Mouse (Mus musculus) forebrain, embryonic 10.5 days (tissue): Measurements from ENCODE around the gene Clybl. TPM values are rescaled to one million over a fixed set of nuclear protein-coding genes. Genes with fewer than 3 reads are reported as not detected.
A peak's percentile ranks its signal among the peaks of the same experiment; 100 is the strongest.

ENCODE experiments used
- DNase-seq: peaks from one replicate; pipeline ENCODE4 v3.0.0-alpha.2; 2017; ENCODE audit warnings: low spot score; ENCODE audit errors: extremely low spot score
- H3K27ac ChIP-seq: fragments of 300-500 bp; sonication (generic); 2 replicates; pipeline ENCODE4 v1.5.1; 2016; ENCODE audit warnings: mild to moderate bottlenecking
- H3K27me3 ChIP-seq: fragments of 300-500 bp; sonication (generic); 2 replicates; pipeline ENCODE4 v1.6.1; 2016; ENCODE audit warnings: mild to moderate bottlenecking; ENCODE audit not compliant: poor library complexity, severe bottlenecking
- H3K36me3 ChIP-seq: fragments of 300-500 bp; sonication (generic); replicated peaks from 2 replicates; pipeline ENCODE4 v1.6.1; 2016; ENCODE audit warnings: mild to moderate bottlenecking, moderate library complexity
- H3K4me1 ChIP-seq: fragments of 300-500 bp; sonication (generic); 2 replicates; pipeline ENCODE4 v1.6.1; 2016
- H3K4me3 ChIP-seq: fragments of 300-500 bp; sonication (generic); 2 replicates; pipeline ENCODE4 v1.5.1; 2016; ENCODE audit warnings: mild to moderate bottlenecking, moderate library complexity
- H3K9me3 ChIP-seq: fragments of 300-500 bp; sonication (generic); 2 replicates; pipeline ENCODE4 v1.6.1; 2016; ENCODE audit warnings: mild to moderate bottlenecking, moderate library complexity
- WGBS: fragments of 180-500 bp; shearing (Covaris S2); methylation state at CpG from one replicate; pipeline ENCODE4 v1.1.7; 2016; 5-methylcytosine and 5-hydroxymethylcytosine counted together
- polyA plus RNA-seq: library from polyadenylated mRNA; unstranded; fragments of >200 nt; fragmentation: Nextera tagmentation; extraction: Ambion mirVana; gene quantifications from 2 replicates; pipeline ENCODE4 v1.2.1, GENCODE M21; 2016

Gene Clybl
- polyA plus RNA-seq, 1 experiment from 2014 or later: 35.3 TPM

- Histone ChIP-seq H3K4me1 (peaks cover 33% of the 10 kb centered on the region), H3K4me3 (no peak overlapping the region), H3K36me3 (no peaks in the 10 kb centered on the region), H3K27ac (no peak overlapping the region; the same call in 1 of the 2 replicates), H3K9me3 (no peaks in the 10 kb centered on the region), H3K27me3 (peaks cover 39% of the 10 kb centered on the region; the same call in 1 of the 2 replicates)
- no peak for DNase-seq
- 27% methylated on average over 6 of the region's 6 CpGs for WGBS
These were observed 181.7 kb downstream of the Clybl start for GRCm38 (mm10) chr14:122363156-122363555.

GRCm38 (mm10) chr14:122364026-122364425 lies 182.5 kb downstream of the Clybl start:
- no peak overlapping the region for H3K27ac ChIP-seq
- peaks cover 45% of the 10 kb centered on the region; the same call in 1 of the 2 replicates for H3K27me3 ChIP-seq
- no peaks in the 10 kb centered on the region for H3K36me3 ChIP-seq
- no peak for DNase-seq
- no peaks in the 10 kb centered on the region for H3K9me3 ChIP-seq
- 92% methylated on average over 3 of the region's 3 CpGs for WGBS
- no peak overlapping the region for H3K4me3 ChIP-seq
- peaks cover 38% of the 10 kb centered on the region for H3K4me1 ChIP-seq

GRCm38 (mm10) chr14:122367252-122367868 lies 185.9 kb downstream of the Clybl start:
- no peaks in the 10 kb centered on the region for H3K9me3 ChIP-seq
- WGBS: 90% methylated on average over 28 of the region's 28 CpGs
- no peak overlapping the region for H3K4me3 ChIP-seq
- H3K4me1 ChIP-seq: peaks cover 51% of the 10 kb centered on the region
- no peaks in the 10 kb centered on the region for H3K36me3 ChIP-seq
- DNase-seq: no peak
- H3K27ac ChIP-seq: 0 out of 2 replicates have a peak overlapping the region, but pooled peaks have one; percentile 15
- peaks cover 72% of the 10 kb centered on the region for H3K27me3 ChIP-seq

- H3K36me3 ChIP-seq: no peaks in the 10 kb centered on the region
- peaks cover 55% of the 10 kb centered on the region for H3K4me1 ChIP-seq
- no peak overlapping the region for H3K27ac ChIP-seq
- H3K27me3 ChIP-seq: peaks cover 71% of the 10 kb centered on the region
- H3K9me3 ChIP-seq: no peaks in the 10 kb centered on the region
- no peak for DNase-seq
- WGBS: 87% methylated on average over 3 of the region's 3 CpGs
- no peak overlapping the region for H3K4me3 ChIP-seq
These were observed 186.4 kb downstream of the Clybl start for GRCm38 (mm10) chr14:122367882-122368418.

GRCm38 (mm10) chr14:122368501-122368900 lies 187.0 kb downstream of the Clybl start:
- H3K36me3 ChIP-seq: no peaks in the 10 kb centered on the region
- no peak for DNase-seq
- no peaks in the 10 kb centered on the region for H3K9me3 ChIP-seq
- no peak overlapping the region for H3K4me3 ChIP-seq
- H3K4me1 ChIP-seq: peaks cover 55% of the 10 kb centered on the region
- WGBS: 85% methylated on average over 8 of the region's 8 CpGs
- H3K27me3 ChIP-seq: peaks cover 66% of the 10 kb centered on the region
- no peak overlapping the region for H3K27ac ChIP-seq

- Histone ChIP-seq H3K4me3 (no peak overlapping the region), H3K27me3 (peaks cover 73% of the 10 kb centered on the region), H3K27ac (peak overlapping the region; percentile 33; the same call in 1 of the 2 replicates), H3K4me1 (peaks cover 85% of the 10 kb centered on the region), H3K9me3 (no peaks in the 10 kb centered on the region), H3K36me3 (no peaks in the 10 kb centered on the region)
- WGBS: 42% methylated on average over 5 of the region's 5 CpGs
- DNase-seq: no peak
These were observed 190.5 kb downstream of the Clybl start for GRCm38 (mm10) chr14:122371979-122372378.

- no peaks in the 10 kb centered on the region for H3K36me3 ChIP-seq
- no peaks in the 10 kb centered on the region for H3K9me3 ChIP-seq
- DNase-seq: peak; percentile 76
- 10% methylated on average over 19 of the region's 19 CpGs for WGBS
- H3K4me3 ChIP-seq: peak overlapping the region; percentile 36
- H3K27ac ChIP-seq: peak overlapping the region; percentile 86
- peaks cover 87% of the 10 kb centered on the region for H3K4me1 ChIP-seq
- H3K27me3 ChIP-seq: peaks cover 75% of the 10 kb centered on the region
These were observed 192.0 kb downstream of the Clybl start for GRCm38 (mm10) chr14:122373458-122373857.

- H3K9me3 ChIP-seq: no peaks in the 10 kb centered on the region
- H3K4me3 ChIP-seq: peak overlapping the region; percentile 36
- H3K4me1 ChIP-seq: peaks cover 90% of the 10 kb centered on the region
- H3K36me3 ChIP-seq: no peaks in the 10 kb centered on the region
- 4% methylated on average over 9 of the region's 9 CpGs for WGBS
- DNase-seq: peak; percentile 72
- H3K27ac ChIP-seq: peak overlapping the region; percentile 86
- peaks cover 74% of the 10 kb centered on the region for H3K27me3 ChIP-seq
These were observed 192.9 kb downstream of the Clybl start for GRCm38 (mm10) chr14:122374285-122374997.

GRCm38 (mm10) chr14:122375070-122375811 lies 193.7 kb downstream of the Clybl start:
- Histone ChIP-seq H3K27ac (peak overlapping the region; percentile 86), H3K36me3 (no peaks in the 10 kb centered on the region), H3K4me3 (peak overlapping the region; percentile 36), H3K4me1 (peaks cover 92% of the 10 kb centered on the region), H3K9me3 (no peaks in the 10 kb centered on the region), H3K27me3 (peaks cover 69% of the 10 kb centered on the region)
- peak; percentile 51 for DNase-seq
- WGBS: 20% methylated on average over 12 of the region's 12 CpGs

- peak overlapping the region; percentile 86 for H3K27ac ChIP-seq
- 48% methylated on average over 9 of the region's 9 CpGs for WGBS
- peaks cover 89% of the 10 kb centered on the region for H3K4me1 ChIP-seq
- H3K36me3 ChIP-seq: no peaks in the 10 kb centered on the region
- H3K27me3 ChIP-seq: peaks cover 68% of the 10 kb centered on the region
- H3K9me3 ChIP-seq: no peaks in the 10 kb centered on the region
- no peak for DNase-seq
- peak overlapping the region; percentile 36 for H3K4me3 ChIP-seq
These were observed 195.1 kb downstream of the Clybl start for GRCm38 (mm10) chr14:122376482-122377143.

- Histone ChIP-seq H3K4me1 (peaks cover 85% of the 10 kb centered on the region), H3K9me3 (no peaks in the 10 kb centered on the region), H3K36me3 (no peaks in the 10 kb centered on the region), H3K27me3 (peaks cover 61% of the 10 kb centered on the region), H3K27ac (peak overlapping the region; percentile 86; the same call in 1 of the 2 replicates), H3K4me3 (peak overlapping the region; percentile 5; the same call in 1 of the 2 replicates)
- 62% methylated on average over 6 of the region's 6 CpGs for WGBS
- no peak for DNase-seq
These were observed 196.2 kb downstream of the Clybl start for GRCm38 (mm10) chr14:122377681-122378080.

GRCm38 (mm10) chr14:122379076-122379475 lies 197.6 kb downstream of the Clybl start:
- WGBS: 90% methylated on average over 9 of the region's 9 CpGs
- no peak for DNase-seq
- no peaks in the 10 kb centered on the region for H3K9me3 ChIP-seq
- H3K27me3 ChIP-seq: peaks cover 60% of the 10 kb centered on the region
- H3K4me1 ChIP-seq: peaks cover 77% of the 10 kb centered on the region
- peak overlapping the region; percentile 86; the same call in 1 of the 2 replicates for H3K27ac ChIP-seq
- no peak overlapping the region for H3K4me3 ChIP-seq
- H3K36me3 ChIP-seq: no peaks in the 10 kb centered on the region
